Mouse (Mus musculus) CH12.LX (cell line): ENCODE measurements around the gene Ipo4. TPM values are rescaled to one million over a fixed set of nuclear protein-coding genes. Genes with fewer than 3 reads are reported as not detected.
A peak's percentile ranks its signal among the peaks of the same experiment; 100 is the strongest.

Source experiments
- DNase-seq: peaks from one replicate; pipeline ENCODE4 v3.0.0-alpha.2; 2013; ENCODE audit errors: extremely low read depth
- H3K27ac ChIP-seq: 2 replicates; pipeline ENCODE4 v1.5.1; 2012; ENCODE audit warnings: low read depth, mild to moderate bottlenecking, control low read depth, moderate library complexity; ENCODE audit not compliant: insufficient read depth
- H3K27me3 ChIP-seq: replicated peaks from 2 replicates; pipeline ENCODE3; 2012; ENCODE audit warnings: inconsistent platforms
- H3K36me3 ChIP-seq, 2 experiments: replicated peaks in 1 of 2; 2 replicates each; pipeline versions ENCODE3 to v1.6.1; 2012; ENCODE audit warnings: inconsistent platforms in 1 of 2, low read length in 1 of 2, mild to moderate bottlenecking in 1 of 2, mixed read lengths in 1 of 2, moderate library complexity in 1 of 2; ENCODE audit not compliant: control insufficient read depth in 1 of 2, insufficient read depth in 1 of 2
- H3K4me1 ChIP-seq, 2 experiments: 2 replicates each; pipeline ENCODE4 v1.6.1; 2012; ENCODE audit warnings: inconsistent platforms in 1 of 2, moderate library complexity in 1 of 2; ENCODE audit not compliant: insufficient read depth in 2 of 2, control insufficient read depth in 1 of 2
- H3K4me2 ChIP-seq: 2 replicates; pipeline ENCODE4 v1.6.1; 2012; ENCODE audit warnings: low read depth, mild to moderate bottlenecking, control low read depth; ENCODE audit not compliant: poor library complexity, insufficient read depth, severe bottlenecking
- H3K4me3 ChIP-seq, 3 experiments: fragments of 150-350 bp in 1 of 3; sonication (generic) in 1 of 3; replicated peaks in 1 of 3; 2 replicates each; pipeline versions ENCODE3 to v1.5.1; 2011 to 2012; ENCODE audit warnings: low read depth in 2 of 3, low read length in 2 of 3, mild to moderate bottlenecking in 2 of 3, moderate library complexity in 2 of 3, control low read depth in 1 of 3, improper control_type of control experiment in 1 of 3, inconsistent platforms in 1 of 3, mixed read lengths in 1 of 3; ENCODE audit not compliant: poor library complexity in 1 of 3
- H3K79me2 ChIP-seq: replicated peaks from 2 replicates; pipeline ENCODE4 v1.6.1; 2012; ENCODE audit warnings: mild to moderate bottlenecking, moderate library complexity; ENCODE audit not compliant: control insufficient read depth, poor library complexity, insufficient read depth, severe bottlenecking; ENCODE audit errors: extremely low read depth
- H3K9ac ChIP-seq: 2 replicates; pipeline ENCODE4 v1.6.1; 2012; ENCODE audit warnings: low read depth, mild to moderate bottlenecking, control low read depth, moderate library complexity; ENCODE audit not compliant: insufficient read depth
- H3K9me3 ChIP-seq: replicated peaks from 2 replicates; pipeline ENCODE3; 2012; ENCODE audit warnings: low read length, inconsistent platforms, mixed read lengths
- CHD2 ChIP-seq: IDR thresholded peaks from 2 replicates; pipeline ENCODE4 v1.6.1; 2011; ENCODE audit warnings: low read length, improper control_type of control experiment
- CTCF ChIP-seq, 2 experiments: IDR thresholded peaks in 1 of 2; conservative IDR thresholded peaks in 1 of 2; 2 replicates each; pipeline ENCODE4 v1.5.1; 2011 to 2012; ENCODE audit warnings: low read depth in 2 of 2, low read length in 2 of 2, improper control_type of control experiment in 1 of 2, inconsistent platforms in 1 of 2, mild to moderate bottlenecking in 1 of 2, moderate library complexity in 1 of 2
- ELF1 ChIP-seq: IDR thresholded peaks from 2 replicates; pipeline ENCODE4 v1.6.1; 2014; ENCODE audit warnings: low read depth, mild to moderate bottlenecking, inconsistent platforms, low read length, improper control_type of control experiment
- EP300 ChIP-seq: IDR thresholded peaks from 2 replicates; pipeline ENCODE4 v1.6.1; 2011; ENCODE audit warnings: low read length, improper control_type of control experiment
- GABPA ChIP-seq: IDR thresholded peaks from 2 replicates; pipeline ENCODE4 v1.6.1; 2012; ENCODE audit warnings: low read depth, low read length, improper control_type of control experiment, inconsistent platforms; ENCODE audit not compliant: insufficient replicate concordance
- HCFC1 ChIP-seq: IDR thresholded peaks from 2 replicates; pipeline ENCODE4 v1.6.1; 2012; ENCODE audit warnings: low read depth, mild to moderate bottlenecking, inconsistent platforms, low read length, improper control_type of control experiment
- IRF4 ChIP-seq: IDR thresholded peaks from 2 replicates; pipeline ENCODE4 v1.6.1; 2014; ENCODE audit warnings: low read depth, mild to moderate bottlenecking, inconsistent platforms, low read length, improper control_type of control experiment
- JUN ChIP-seq: IDR thresholded peaks from 2 replicates; pipeline ENCODE4 v1.6.1; 2011; ENCODE audit warnings: low read depth, mild to moderate bottlenecking, low read length, improper control_type of control experiment, moderate library complexity; ENCODE audit not compliant: insufficient read depth
- JUND ChIP-seq: conservative IDR thresholded peaks from 2 replicates; pipeline ENCODE4 v1.6.1; 2011; ENCODE audit warnings: low read depth, low read length, improper control_type of control experiment
- KAT2A ChIP-seq: IDR thresholded peaks from 2 replicates; pipeline ENCODE4 v1.6.1; 2012; ENCODE audit warnings: low read length, improper control_type of control experiment, inconsistent platforms; ENCODE audit not compliant: insufficient replicate concordance
- MAFK ChIP-seq: IDR thresholded peaks from 2 replicates; pipeline ENCODE4 v1.6.1; 2011; ENCODE audit warnings: low read length, improper control_type of control experiment; ENCODE audit not compliant: insufficient replicate concordance
- MAX ChIP-seq: IDR thresholded peaks from 2 replicates; pipeline ENCODE4 v1.6.1; 2011; ENCODE audit warnings: low read length, improper control_type of control experiment
- MAZ ChIP-seq: IDR thresholded peaks from 2 replicates; pipeline ENCODE4 v1.6.1; 2012; ENCODE audit warnings: low read depth, mild to moderate bottlenecking, inconsistent platforms, low read length, improper control_type of control experiment, moderate library complexity
- MXI1 ChIP-seq: IDR thresholded peaks from 2 replicates; pipeline ENCODE4 v1.6.1; 2011; ENCODE audit warnings: mild to moderate bottlenecking, low read depth, low read length, improper control_type of control experiment
- MYC ChIP-seq: IDR thresholded peaks from 2 replicates; pipeline ENCODE4 v1.6.1; 2011; ENCODE audit warnings: low read depth, mild to moderate bottlenecking, improper control_type of control experiment, low read length
- NELFE ChIP-seq: IDR thresholded peaks from 2 replicates; pipeline ENCODE4 v1.6.1; 2011; ENCODE audit warnings: low read depth, low read length, improper control_type of control experiment
- PAX5 ChIP-seq: IDR thresholded peaks from 2 replicates; pipeline ENCODE4 v1.6.1; 2012; ENCODE audit warnings: low read length, inconsistent platforms, mixed read lengths
- POLR2A ChIP-seq: IDR thresholded peaks from 2 replicates; pipeline ENCODE4 v1.6.1; 2011; ENCODE audit warnings: low read depth, mild to moderate bottlenecking, improper control_type of control experiment, low read length
- POLR2AphosphoS2 ChIP-seq: IDR thresholded peaks from 2 replicates; pipeline ENCODE4 v1.6.1; 2011; ENCODE audit warnings: low read depth, low read length, improper control_type of control experiment
- SIN3A ChIP-seq: IDR thresholded peaks from 2 replicates; pipeline ENCODE4 v1.6.1; 2012; ENCODE audit warnings: low read length, improper control_type of control experiment, inconsistent platforms
- SMC3 ChIP-seq: IDR thresholded peaks from 2 replicates; pipeline ENCODE4 v1.6.1; 2011; ENCODE audit warnings: low read depth, low read length, improper control_type of control experiment
- TBP ChIP-seq: conservative IDR thresholded peaks from 2 replicates; pipeline ENCODE4 v1.6.1; 2011; ENCODE audit warnings: low read depth, low read length, improper control_type of control experiment
- TCF12 ChIP-seq: IDR thresholded peaks from 2 replicates; pipeline ENCODE4 v1.6.1; 2014; ENCODE audit warnings: low read depth, mild to moderate bottlenecking, inconsistent platforms, low read length, improper control_type of control experiment
- UBTF ChIP-seq: IDR thresholded peaks from 2 replicates; pipeline ENCODE4 v1.6.1; 2012; ENCODE audit warnings: low read depth, mild to moderate bottlenecking, inconsistent platforms, low read length, improper control_type of control experiment, moderate library complexity
- USF1 ChIP-seq: IDR thresholded peaks from 2 replicates; pipeline ENCODE4 v1.6.1; 2014; ENCODE audit warnings: low read depth, mild to moderate bottlenecking, inconsistent platforms, low read length, improper control_type of control experiment
- USF2 ChIP-seq: conservative IDR thresholded peaks from 2 replicates; pipeline ENCODE4 v1.6.1; 2011; ENCODE audit warnings: low read depth, low read length, improper control_type of control experiment
- ZC3H11A ChIP-seq: IDR thresholded peaks from 2 replicates; pipeline ENCODE4 v1.6.1; 2012; ENCODE audit warnings: low read depth, mild to moderate bottlenecking, inconsistent platforms, low read length, improper control_type of control experiment
- ZKSCAN1 ChIP-seq: IDR thresholded peaks from 2 replicates; pipeline ENCODE4 v1.6.1; 2012; ENCODE audit warnings: low read depth, inconsistent platforms, low read length, improper control_type of control experiment, borderline replicate concordance
- ZMIZ1 ChIP-seq: IDR thresholded peaks from 2 replicates; pipeline ENCODE4 v1.6.1; 2012; ENCODE audit warnings: low read depth, mild to moderate bottlenecking, inconsistent platforms, low read length, improper control_type of control experiment
- ZNF384 ChIP-seq: IDR thresholded peaks from 2 replicates; pipeline ENCODE4 v1.6.1; 2012; ENCODE audit warnings: low read depth, low read length, improper control_type of control experiment, inconsistent platforms
- dilution Hi-C: fragments of 300-500 bp; cut with MboI; formaldehyde crosslinking; loops from 2 replicates; pipeline ENCODE4 v1.14.3; 2020; ENCODE audit warnings: low sequenced_read_pairs; ENCODE audit not compliant: extremely low pct_unique_long_range_greater_than_20kb, extremely low pct_ligation_motif_present
- in situ Hi-C: fragments of 300-500 bp; cut with MboI; formaldehyde crosslinking; loops from 3 replicates; pipeline ENCODE4 v1.14.3; 2019; ENCODE audit warnings: low sequenced_read_pairs, low pct_ligation_motif_present, low pct_unique_long_range_greater_than_20kb, mixed read lengths
- polyA plus RNA-seq: library from polyadenylated mRNA; unstranded; fragments of >175 nt; gene quantifications from 2 replicates; pipeline ENCODE4 v1.2.1, GENCODE M21; 2012; ENCODE audit warnings: low read depth; ENCODE audit not compliant: insufficient read length
- total RNA-seq, 2 experiments: library from RNA; depleted of rRNA; stranded (reverse); fragments of 300-350 nt in 1 of 2; fragments of >200 nt in 1 of 2; gene quantifications; 2 replicates each; pipeline ENCODE4 v1.2.3; 2012 to 2014

Ipo4 gene
- total and polyA plus RNA-seq, 3 experiments: 47.5 to 175 (median 84.8) TPM

DNA sequence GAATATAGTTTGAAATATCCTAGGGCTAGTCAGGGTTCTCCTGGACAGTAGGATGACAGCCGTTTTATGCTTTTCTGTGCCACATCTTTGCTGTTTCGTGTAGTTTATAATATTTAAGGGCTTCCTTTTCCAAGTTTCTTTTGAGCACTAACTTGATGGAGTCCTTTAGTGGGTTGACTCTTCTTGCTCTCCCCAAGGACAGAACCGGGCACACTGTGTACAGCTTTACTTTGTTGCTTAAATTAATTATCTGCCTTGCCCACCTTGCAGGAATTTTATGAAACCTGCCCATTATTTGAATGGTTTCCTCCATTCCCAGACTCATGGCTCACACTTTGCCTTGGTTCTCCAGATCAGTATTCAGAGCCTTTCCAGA lies 46.3 kb upstream of the Ipo4 start:
- peak overlapping the region; percentile 34; the same call in 1 of the 2 replicates for H3K9ac ChIP-seq
- no peaks in the 10 kb centered on the region for H3K9me3 ChIP-seq
- peak overlapping the region; percentile 77 to 85 (median 79) for H3K4me3 ChIP-seq
- H3K27me3 ChIP-seq: no peaks in the 10 kb centered on the region
- dilution Hi-C loops (no loop called here), in situ Hi-C loops (loop anchor here (5.0 kb wide), 1 partner anchor 70 kb away; no protein-coding TSS in a partner anchor)
- no peak for DNase-seq
- H3K27ac ChIP-seq: no peak overlapping the region
- H3K4me1 ChIP-seq: peaks cover 5 to 45% of the 10 kb centered on the region in 2 experiments
- peak overlapping the region; percentile 95 for H3K4me2 ChIP-seq
- H3K79me2 ChIP-seq: no peaks in the 10 kb centered on the region
- TF ChIP-seq HCFC1 (no peak), SMC3 (no peak), SIN3A (no peak), MAZ (no peak), PAX5 (no peak), JUND (no peak), ZNF384 (no peak), USF1 (no peak), POLR2AphosphoS2 (no peak), CTCF (conservative IDR thresholded peaks at IDR 0.05 in 1 of 2, IDR thresholded peaks at IDR 0.05 in 1 of 2; ENCODE audit: low read depth in 2 of 2, low read length in 2 of 2) (no peak), IRF4 (no peak)
- H3K36me3 ChIP-seq: peaks cover 29 to 35% of the 10 kb centered on the region in 2 experiments

DNA sequence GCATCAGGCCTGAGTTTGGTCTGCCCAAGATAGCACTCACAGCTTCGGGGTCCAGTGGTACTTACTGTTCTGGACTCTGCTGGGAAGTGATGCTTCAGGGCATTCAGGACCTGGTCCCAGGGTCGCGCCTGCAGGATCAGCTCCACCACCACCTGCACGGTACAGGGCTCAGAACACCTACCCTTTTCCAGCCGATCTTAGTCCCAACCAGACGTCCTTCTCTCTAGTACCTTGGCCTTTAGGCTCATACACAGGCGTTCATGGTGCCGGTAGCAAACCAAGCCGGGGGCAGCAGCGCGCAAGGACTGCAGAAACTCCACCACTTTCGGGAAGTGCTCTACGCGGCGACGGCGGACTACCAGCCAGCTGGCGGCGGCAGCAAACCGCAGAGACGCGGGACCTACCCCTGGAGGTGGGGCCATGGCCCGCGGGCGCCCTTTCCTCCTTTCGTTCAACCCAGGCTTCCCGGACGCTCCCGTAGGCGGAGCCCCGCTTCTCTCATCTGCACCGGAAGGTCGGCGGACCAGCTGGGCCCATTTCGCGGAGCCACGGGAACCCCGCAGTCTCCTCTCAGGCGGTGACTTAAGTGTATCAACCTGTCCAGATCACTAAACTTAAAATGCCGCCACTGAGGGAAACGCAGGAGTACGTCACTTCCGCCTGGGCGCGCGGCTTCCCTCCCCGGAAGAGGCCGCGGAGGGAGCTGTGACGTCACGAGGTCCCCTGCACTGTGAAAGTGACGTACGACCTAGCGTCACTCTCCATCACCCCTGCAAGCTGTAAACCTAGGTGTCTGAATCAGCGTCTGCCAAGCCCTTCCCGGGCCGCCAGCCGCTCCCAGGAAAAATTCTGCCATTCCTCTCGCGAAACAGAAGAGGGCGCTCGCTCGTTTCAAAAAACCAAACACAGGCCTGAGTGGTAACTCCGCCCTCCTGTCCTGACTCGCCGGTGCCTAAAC lies 45.7 kb upstream of the Ipo4 start, which contains the start of gene Tinf2:
TSS of gene Tinf2 (minus strand) at position 661 of the 958 bp plus-strand sequence.
- in situ Hi-C loops: loop anchor here (5.0 kb wide), 1 partner anchor 71 kb away; no protein-coding TSS in a partner anchor
- Histone ChIP-seq H3K27me3 (no peaks in the 10 kb centered on the region), H3K36me3 (peaks cover 35 to 42% of the 10 kb centered on the region in 2 experiments), H3K4me2 (peak within 1 kb of the TSS; percentile 95), H3K9me3 (no peaks in the 10 kb centered on the region), H3K9ac (peak within 1 kb of the TSS; percentile 62), H3K4me1 (peaks cover 5 to 52% of the 10 kb centered on the region in 2 experiments), H3K27ac (peak within 1 kb of the TSS; percentile 56), H3K79me2 (no peaks in the 10 kb centered on the region), H3K4me3 (peak within 1 kb of the TSS; percentile 77 to 85 (median 79))
- DNase-seq: peak; percentile 95
- dilution Hi-C loops: no loop called here
- TF ChIP-seq MAX: peak; percentile 79
- TF ChIP-seq MYC: no peak
- TF ChIP-seq SIN3A: peak; percentile 94
- peak; percentile 1; the same call in 1 of the 2 replicates for TF ChIP-seq ZC3H11A
- peak; percentile 85 for TF ChIP-seq MXI1
- no peak; the same call in 1 of the 2 replicates for TF ChIP-seq ZKSCAN1
- TF ChIP-seq KAT2A: peak; percentile 82; the same call in 1 of the 2 replicates
- TF ChIP-seq MAFK: peak; percentile 62; the same call in 1 of the 2 replicates
- 0 out of 2 replicates have a peak, but pooled peaks have one; percentile 43 for TF ChIP-seq TBP
- no peak; the same call in 1 of the 2 replicates for TF ChIP-seq UBTF
- peak; percentile 79 for TF ChIP-seq POLR2A
- no peak for TF ChIP-seq USF2
- peak; percentile 91 for TF ChIP-seq ELF1
- peak; percentile 100 for TF ChIP-seq GABPA
- 0 out of 2 replicates have a peak, but pooled peaks have one; percentile 46 for TF ChIP-seq JUN
- TF ChIP-seq ZMIZ1: peak; percentile 81
- peak; percentile 37; the same call in 1 of the 2 replicates for TF ChIP-seq EP300
- TF ChIP-seq USF1: no peak
- peak; percentile 48 to 86 for TF ChIP-seq CTCF (conservative IDR thresholded peaks at IDR 0.05 in 1 of 2, IDR thresholded peaks at IDR 0.05 in 1 of 2; ENCODE audit: low read depth in 2 of 2, low read length in 2 of 2)
- peak; percentile 73; the same call in 1 of the 2 replicates for TF ChIP-seq CHD2
- peak; percentile 91 for TF ChIP-seq NELFE
- no peak for TF ChIP-seq ZNF384
- TF ChIP-seq TCF12: peak; percentile 72
- TF ChIP-seq SMC3: peak; percentile 76
